Mouse (Mus musculus) heart, embryonic 14.5 days (tissue): ENCODE data around the gene Slc5a12. TPM values are rescaled to one million over a fixed set of nuclear protein-coding genes. Genes with fewer than 3 reads are reported as not detected.

Experiments used
- ATAC-seq: fragments of 200-750 bp; cut with Nextera tagmentation; 2 replicates; pipeline ENCODE4 v1.8.0; 2017; ENCODE audit warnings: low read depth, moderate TSS enrichment; ENCODE audit not compliant: insufficient number of reproducible peaks, insufficient read depth, low FRiP score
- H3K27ac ChIP-seq, 2 experiments: fragments of 200-500 bp in 1 of 2; fragments of 300-500 bp in 1 of 2; sonication (generic) in 1 of 2; replicated peaks in 1 of 2; 2 replicates each; pipeline ENCODE4 v1.5.1; 2012 to 2014; ENCODE audit warnings: low read depth in 2 of 2, low read length in 2 of 2, control low read depth in 1 of 2, mild to moderate bottlenecking in 1 of 2, mixed read lengths in 1 of 2; ENCODE audit not compliant: control insufficient read depth in 1 of 2, insufficient read depth in 1 of 2
- H3K27me3 ChIP-seq: fragments of 300-500 bp; sonication (generic); 2 replicates; pipeline ENCODE4 v1.6.1; 2014; ENCODE audit warnings: mild to moderate bottlenecking, low read length, control low read depth; ENCODE audit not compliant: control insufficient read depth, insufficient read depth
- H3K36me3 ChIP-seq: fragments of 300-500 bp; sonication (generic); 2 replicates; pipeline ENCODE4 v1.6.1; 2014; ENCODE audit warnings: mild to moderate bottlenecking, control low read depth, low read length, mixed read lengths; ENCODE audit not compliant: control insufficient read depth, insufficient read depth
- H3K4me1 ChIP-seq, 2 experiments: fragments of 200-500 bp in 1 of 2; fragments of 300-500 bp in 1 of 2; sonication (generic) in 1 of 2; 2 replicates each; pipeline ENCODE4 v1.6.1; 2012 to 2014; ENCODE audit warnings: low read length in 2 of 2, control low read depth in 1 of 2, mixed read lengths in 1 of 2; ENCODE audit not compliant: control insufficient read depth in 2 of 2, insufficient read depth in 2 of 2
- H3K4me2 ChIP-seq: fragments of 300-500 bp; sonication (generic); 2 replicates; pipeline ENCODE4 v1.6.1; 2014; ENCODE audit warnings: mild to moderate bottlenecking, low read length
- H3K4me3 ChIP-seq, 2 experiments: fragments of 200-500 bp in 1 of 2; fragments of 300-500 bp in 1 of 2; sonication (generic) in 1 of 2; 2 replicates each; pipeline ENCODE4 v1.5.1; 2012 to 2014; ENCODE audit warnings: low read length in 2 of 2, mild to moderate bottlenecking in 2 of 2, control low read depth in 1 of 2, low read depth in 1 of 2, moderate library complexity in 1 of 2; ENCODE audit not compliant: control insufficient read depth in 1 of 2, insufficient read depth in 1 of 2
- H3K9ac ChIP-seq: fragments of 300-500 bp; sonication (generic); 2 replicates; pipeline ENCODE4 v1.6.1; 2014; ENCODE audit warnings: mild to moderate bottlenecking, low read length
- H3K9me3 ChIP-seq: fragments of 300-500 bp; sonication (generic); 2 replicates; pipeline ENCODE4 v1.6.1; 2016; ENCODE audit warnings: low read length, control low read depth; ENCODE audit not compliant: control insufficient read depth
- WGBS: fragments of 180-500 bp; shearing (Covaris S2); extraction: QIAGEN DNeasy Blood & Tissue Kit; methylation state at CpG from one replicate; pipeline ENCODE4 v1.1.7; 2014; 5-methylcytosine and 5-hydroxymethylcytosine counted together
- polyA plus RNA-seq: library from polyadenylated mRNA; unstranded; fragments of >200 nt; fragmentation: Nextera tagmentation; extraction: Ambion mirVana; gene quantifications from 2 replicates; pipeline ENCODE4 v1.2.1, GENCODE M21; 2014

The Slc5a12 gene
- polyA plus RNA-seq, 1 experiment from 2014 or later = not detected

- H3K4me3 ChIP-seq = no peak overlapping the region
- H3K36me3 ChIP-seq = no peaks in the 10 kb centered on the region
- H3K27me3 ChIP-seq = no peaks in the 10 kb centered on the region
- no peak overlapping the region for H3K9ac ChIP-seq
- no peak for ATAC-seq
- no peaks in the 10 kb centered on the region for H3K4me1 ChIP-seq
- H3K27ac ChIP-seq = no peak overlapping the region
- no peaks in the 10 kb centered on the region for H3K9me3 ChIP-seq
- H3K4me2 ChIP-seq = no peak overlapping the region
- WGBS = 58% methylated on average over 1 of the region's 1 CpGs
These were observed 47.3 kb downstream of the Slc5a12 start for GRCm38 (mm10) chr2:110644358-110644757.

GRCm38 (mm10) chr2:110644846-110645245 is 47.7 kb downstream of the Slc5a12 start:
- Histone ChIP-seq H3K27me3 (no peaks in the 10 kb centered on the region), H3K36me3 (no peaks in the 10 kb centered on the region), H3K27ac (no peak overlapping the region), H3K9ac (no peak overlapping the region), H3K4me2 (no peak overlapping the region), H3K9me3 (no peaks in the 10 kb centered on the region), H3K4me3 (no peak overlapping the region), H3K4me1 (no peaks in the 10 kb centered on the region)
- no peak for ATAC-seq

DNA sequence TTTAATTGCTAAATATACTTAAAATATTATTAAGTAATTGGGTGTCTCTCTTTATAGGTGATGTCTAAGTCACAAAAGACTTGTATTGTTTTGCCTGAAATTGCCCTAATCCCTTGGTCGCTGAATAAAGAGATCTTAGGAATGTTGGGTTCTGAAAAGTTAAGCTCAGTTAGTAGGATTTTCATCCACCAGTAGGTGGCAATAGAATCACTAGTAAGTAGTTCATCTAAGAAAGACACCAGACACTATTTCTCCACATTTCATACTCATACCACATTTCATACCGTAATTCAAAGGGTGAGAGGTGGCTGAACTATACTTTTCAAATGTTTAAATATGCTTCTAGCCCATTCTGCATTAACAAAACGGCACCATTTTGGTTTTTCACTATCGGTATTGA is 66.2 kb downstream of the Slc5a12 start:
- Histone ChIP-seq H3K9ac (no peak overlapping the region), H3K27me3 (no peaks in the 10 kb centered on the region)
- 39% methylated on average over 4 of the region's 4 CpGs for WGBS

DNA sequence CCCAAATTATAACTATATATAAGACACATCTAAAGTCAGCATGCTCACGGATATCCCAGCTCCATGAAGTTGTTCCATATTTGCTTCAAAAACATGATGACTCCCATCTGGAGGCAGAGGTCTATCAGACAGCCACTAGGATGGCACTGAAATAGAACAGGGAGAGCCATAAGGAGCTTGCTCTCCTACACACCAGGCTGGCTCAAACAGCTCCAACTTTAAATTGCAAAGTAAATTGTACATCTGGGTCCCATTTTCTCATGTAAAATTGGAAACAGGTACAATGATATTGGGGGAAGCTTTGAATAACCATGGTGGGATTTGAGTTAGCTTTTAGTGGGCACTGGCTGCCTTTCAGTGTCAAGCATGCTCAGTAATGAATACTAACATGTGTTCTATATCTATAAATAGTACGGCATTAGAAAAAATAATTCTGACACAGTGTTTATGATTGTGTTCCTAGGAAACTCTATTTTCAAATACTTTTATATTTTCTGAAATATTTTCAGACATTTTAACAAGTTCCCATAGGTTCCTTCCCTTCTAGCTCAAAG is 74.0 kb downstream of the Slc5a12 start:
- no peak for ATAC-seq
- Histone ChIP-seq H3K4me1 (peaks cover 0 to 5% of the 10 kb centered on the region in 2 experiments; a peak in 3 of 4 replicates), H3K27ac (no peak overlapping the region), H3K9me3 (no peaks in the 10 kb centered on the region), H3K4me2 (no peak overlapping the region), H3K9ac (no peak overlapping the region), H3K27me3 (no peaks in the 10 kb centered on the region), H3K4me3 (no peak overlapping the region), H3K36me3 (no peaks in the 10 kb centered on the region)
- 72% methylated on average over 2 of the region's 2 CpGs for WGBS

More for the DNA sequence above, 66.2 kb downstream of the Slc5a12 start:
- no peak for ATAC-seq
- H3K36me3 ChIP-seq = no peaks in the 10 kb centered on the region
- no peak overlapping the region for H3K4me3 ChIP-seq
- no peaks in the 10 kb centered on the region; a peak in 2 of 4 replicates for H3K4me1 ChIP-seq
- no peaks in the 10 kb centered on the region for H3K9me3 ChIP-seq
- no peak overlapping the region for H3K27ac ChIP-seq
- no peak overlapping the region for H3K4me2 ChIP-seq

Other genes with a start within 250 kb of the Slc5a12 start
- gene Fibin, start 234.1 kb upstream of the Slc5a12 start, polyA plus RNA-seq = 9.7 and 10.6 TPM in 2 replicates
- 0.07 TPM in 1 of 2 replicates, not detected in the other for gene Muc15, start 124.0 kb downstream of the Slc5a12 start, polyA plus RNA-seq